Mouse (Mus musculus): Measurements from ENCODE around the gene Nfkbil1.
"Not testable (repeated sequence)": the region's sequence is repeated elsewhere in the genome, so short reads cannot be mapped to it uniquely, and the experiment has no call there.

DNA sequence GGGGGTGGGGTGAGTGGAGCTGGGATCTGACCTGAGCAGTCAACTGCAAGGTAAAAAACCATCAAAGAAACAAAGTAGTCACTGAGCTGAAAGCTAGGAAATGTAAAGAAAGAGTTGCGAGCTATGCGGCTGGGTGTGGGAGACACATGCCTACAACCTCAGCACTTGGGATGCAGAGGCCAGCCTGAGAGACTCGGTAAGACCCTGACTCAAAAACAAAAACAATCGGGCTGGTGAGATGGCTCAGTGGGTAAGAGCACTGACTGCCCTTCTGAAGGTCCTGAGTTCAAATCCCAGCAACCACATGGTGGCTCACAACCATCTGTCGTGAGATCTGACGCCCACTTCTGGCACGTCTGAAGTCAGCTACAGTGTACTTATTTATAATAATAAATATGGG, 1.5 kb downstream of the Nfkbil1 start:
- not testable (repeated sequence) for TF ChIP-seq POLR2A (IDR thresholded peaks at IDR 0.05; ENCODE audit: control insufficient read depth, low read depth, low read length); CTCF (IDR thresholded peaks at IDR 0.05; ENCODE audit: control insufficient read depth, insufficient read depth, insufficient replicate concordance, low read depth, low read length)
